Mouse (Mus musculus) kidney, adult 2 months (tissue): ENCODE results near the gene Mrgprg. TPM values are rescaled to one million over a fixed set of nuclear protein-coding genes. Genes with fewer than 3 reads are reported as not detected.
A peak's percentile ranks its signal among the peaks of the same experiment; 100 is the strongest.

Experiments
- DNase-seq: peaks from one replicate; pipeline ENCODE4 v3.0.0; 2021
- H3K27ac ChIP-seq: fragments of 200-500 bp; 2 replicates; pipeline ENCODE4 v1.5.1; 2012; ENCODE audit warnings: low read depth, low read length, control low read depth, inconsistent platforms; ENCODE audit not compliant: insufficient read depth
- H3K27me3 ChIP-seq: fragments of 200-500 bp; replicated peaks from 2 replicates; pipeline ENCODE4 v1.6.1; 2012; ENCODE audit warnings: mild to moderate bottlenecking, moderate library complexity, low read length, inconsistent platforms; ENCODE audit not compliant: control insufficient read depth, insufficient read depth
- H3K36me3 ChIP-seq: fragments of 200-500 bp; 2 replicates; pipeline ENCODE4 v1.6.1; 2012; ENCODE audit warnings: mild to moderate bottlenecking, moderate library complexity, low read length, inconsistent platforms; ENCODE audit not compliant: control insufficient read depth, insufficient read depth
- H3K4me1 ChIP-seq: fragments of 200-500 bp; 2 replicates; pipeline ENCODE4 v1.6.1; 2011; ENCODE audit warnings: low read length; ENCODE audit not compliant: control insufficient read depth, insufficient read depth
- H3K4me3 ChIP-seq: fragments of 200-500 bp; 2 replicates; pipeline ENCODE4 v1.5.1; 2011; ENCODE audit warnings: mild to moderate bottlenecking, low read depth, low read length, control low read depth; ENCODE audit not compliant: insufficient read depth
- CTCF ChIP-seq: fragments of 200-500 bp; conservative IDR thresholded peaks from 2 replicates; pipeline ENCODE4 v1.5.1; 2011; ENCODE audit warnings: low read depth, mild to moderate bottlenecking, control low read depth, low read length, moderate library complexity, mixed read lengths; ENCODE audit not compliant: insufficient read depth, insufficient read length
- POLR2A ChIP-seq: fragments of 200-500 bp; IDR thresholded peaks from one replicate; pipeline ENCODE4 v1.6.1; 2011; ENCODE audit warnings: low read depth, low read length, control low read depth
- WGBS: fragments of 180-500 bp; shearing (Covaris S2); methylation state at CpG from one replicate; pipeline ENCODE4 v1.1.7; 2018; 5-methylcytosine and 5-hydroxymethylcytosine counted together
- polyA plus RNA-seq: library from polyadenylated mRNA; depleted of rRNA; stranded (reverse); fragments of >200 nt; gene quantifications from 2 replicates; pipeline ENCODE4 v1.2.3, GENCODE M21; 2012; rRNA removed

Mrgprg gene
- polyA plus RNA-seq, 1 experiment = 1.1 TPM

DNA sequence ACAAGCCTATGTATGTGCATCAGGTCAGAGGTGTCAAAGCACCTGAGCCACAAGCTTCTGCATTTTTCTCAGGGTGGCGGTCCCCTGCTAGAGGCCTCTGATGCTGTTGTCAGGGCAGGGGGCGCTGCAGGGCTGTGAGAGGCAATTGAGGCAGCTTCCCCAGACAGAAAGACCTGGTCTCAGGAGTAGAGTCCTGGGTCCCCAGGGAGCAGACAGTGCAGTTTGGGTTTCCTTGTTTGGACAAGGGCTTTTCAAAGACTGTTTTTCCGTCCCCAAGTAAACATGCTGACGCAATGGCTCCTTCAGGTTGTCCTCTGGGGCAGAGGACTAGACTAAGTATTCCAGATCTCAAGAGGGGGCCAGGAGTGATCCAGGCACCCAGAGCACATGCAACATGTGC is 40.4 kb downstream of the Mrgprg start:
- Histone ChIP-seq H3K27ac (no peak overlapping the region), H3K36me3 (no peaks in the 10 kb centered on the region), H3K27me3 (no peaks in the 10 kb centered on the region), H3K4me1 (no peaks in the 10 kb centered on the region; the same call in 1 of the 2 replicates), H3K4me3 (no peak overlapping the region)
- 82% methylated on average over 4 of the region's 4 CpGs for WGBS
- no peak for DNase-seq
- TF ChIP-seq POLR2A (no peak), CTCF (peak; percentile 7; the same call in 1 of the 2 replicates)

GRCm38 (mm10) chr7:143723841-143724240 is 43.0 kb downstream of the Mrgprg start:
- Histone ChIP-seq H3K36me3 (no peaks in the 10 kb centered on the region), H3K27me3 (no peaks in the 10 kb centered on the region), H3K4me3 (no peak overlapping the region), H3K4me1 (no peaks in the 10 kb centered on the region; the same call in 1 of the 2 replicates), H3K27ac (no peak overlapping the region)
- 78% methylated on average over 4 of the region's 4 CpGs for WGBS
- DNase-seq = peak; percentile 25
- no peak for TF ChIP-seq CTCF
- no peak for TF ChIP-seq POLR2A

DNA sequence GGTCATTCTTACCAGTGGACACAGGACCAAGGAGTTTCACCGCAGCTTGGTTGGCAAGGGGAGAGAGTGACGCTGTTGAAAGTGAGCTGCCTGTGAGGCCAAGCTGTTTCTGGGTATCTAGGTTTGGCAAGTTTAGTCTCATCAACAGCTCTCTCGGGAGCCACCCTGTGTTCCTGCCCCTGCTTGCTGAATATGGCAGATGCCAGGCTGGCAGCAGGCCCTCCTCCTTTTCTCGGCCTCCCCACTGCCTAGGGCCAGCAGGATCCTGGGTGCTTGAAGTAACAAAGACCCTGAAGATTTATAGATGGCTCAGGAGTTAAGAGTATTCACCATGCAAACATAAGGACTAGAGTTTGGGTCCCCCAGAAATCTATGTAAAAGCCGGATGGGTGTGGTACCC is 44.1 kb downstream of the Mrgprg start:
- no peaks in the 10 kb centered on the region for H3K27me3 ChIP-seq
- H3K4me1 ChIP-seq = 0 out of 2 replicates have a peak, but pooled peaks cover 3% of the 10 kb centered on the region
- no peak for DNase-seq
- no peaks in the 10 kb centered on the region for H3K36me3 ChIP-seq
- 86% methylated on average over 5 of the region's 5 CpGs for WGBS
- no peak overlapping the region for H3K27ac ChIP-seq
- no peak overlapping the region for H3K4me3 ChIP-seq
- TF ChIP-seq POLR2A = no peak
- no peak for TF ChIP-seq CTCF

GRCm38 (mm10) chr7:143717811-143718210 is 49.0 kb downstream of the Mrgprg start:
- no peak overlapping the region for H3K4me3 ChIP-seq
- peak; percentile 66 for DNase-seq
- no peaks in the 10 kb centered on the region for H3K36me3 ChIP-seq
- H3K4me1 ChIP-seq = 0 out of 2 replicates have a peak, but pooled peaks cover 3% of the 10 kb centered on the region
- TF ChIP-seq CTCF (no peak), POLR2A (no peak)
- peak overlapping the region; percentile 30; the same call in 1 of the 2 replicates for H3K27ac ChIP-seq
- 70% methylated on average over 1 of the region's 1 CpGs for WGBS
- no peaks in the 10 kb centered on the region for H3K27me3 ChIP-seq

Other genes with a start within 250 kb of the Mrgprg start
- gene Nap1l4, start 217.9 kb downstream of the Mrgprg start, polyA plus RNA-seq = 60.2 and 68.7 TPM in 2 replicates
- 8.9 and 9.6 TPM in 2 replicates for gene Cars, start 166.9 kb downstream of the Mrgprg start, polyA plus RNA-seq
- 0.91 and 1.4 TPM in 2 replicates for gene Tnfrsf26, start 138.3 kb downstream of the Mrgprg start, polyA plus RNA-seq
- 5.4 and 5.6 TPM in 2 replicates for gene Tnfrsf22, start 117.3 kb downstream of the Mrgprg start, polyA plus RNA-seq
- gene Tnfrsf23, start 81.1 kb downstream of the Mrgprg start, polyA plus RNA-seq = 3.0 and 3.5 TPM in 2 replicates
- gene Osbpl5, start 10.0 kb downstream of the Mrgprg start, polyA plus RNA-seq = 75.0 and 77.1 TPM in 2 replicates
- gene Mrgpre, start 17.5 kb upstream of the Mrgprg start, polyA plus RNA-seq = 2.3 and 2.8 TPM in 2 replicates
- gene Nadsyn1, start 55.9 kb upstream of the Mrgprg start, polyA plus RNA-seq = 31.3 and 33.4 TPM in 2 replicates
- gene Dhcr7, start 56.2 kb upstream of the Mrgprg start, polyA plus RNA-seq = 51.7 and 81.9 TPM in 2 replicates
- not detected in 2 replicates for gene Gm498, start 99.8 kb upstream of the Mrgprg start, polyA plus RNA-seq
- 16.1 and 17.1 TPM in 2 replicates for gene Shank2, start 234.9 kb upstream of the Mrgprg start, polyA plus RNA-seq